Mouse (Mus musculus) neural tube, embryonic 12.5 days (tissue): ENCODE data around the gene Cfap221. TPM values are rescaled to one million over a fixed set of nuclear protein-coding genes. Genes with fewer than 3 reads are reported as not detected.

ENCODE experiments used
- ATAC-seq: fragments of 200-750 bp; cut with Nextera tagmentation; 2 replicates; pipeline ENCODE4 v1.8.0; 2017; ENCODE audit warnings: low read depth, mild to moderate bottlenecking, moderate TSS enrichment, moderate library complexity; ENCODE audit not compliant: low FRiP score
- H3K27ac ChIP-seq: fragments of 300-500 bp; sonication (generic); 2 replicates; pipeline ENCODE4 v1.5.1; 2016
- H3K27me3 ChIP-seq: fragments of 300-500 bp; sonication (generic); replicated peaks from 2 replicates; pipeline ENCODE4 v1.6.1; 2016; ENCODE audit warnings: mild to moderate bottlenecking
- H3K36me3 ChIP-seq: fragments of 300-500 bp; sonication (generic); 2 replicates; pipeline ENCODE4 v1.6.1; 2016; ENCODE audit warnings: mild to moderate bottlenecking
- H3K4me1 ChIP-seq: fragments of 300-500 bp; sonication (generic); 2 replicates; pipeline ENCODE4 v1.6.1; 2016
- H3K4me2 ChIP-seq: fragments of 300-500 bp; sonication (generic); replicated peaks from 2 replicates; pipeline ENCODE4 v1.6.1; 2016; ENCODE audit warnings: mild to moderate bottlenecking
- H3K4me3 ChIP-seq: fragments of 300-500 bp; sonication (generic); 2 replicates; pipeline ENCODE4 v1.5.1; 2016
- H3K9ac ChIP-seq: fragments of 300-500 bp; sonication (generic); 2 replicates; pipeline ENCODE4 v1.6.1; 2016; ENCODE audit warnings: mild to moderate bottlenecking
- H3K9me3 ChIP-seq: fragments of 300-500 bp; sonication (generic); 2 replicates; pipeline ENCODE4 v1.6.1; 2016; ENCODE audit warnings: mild to moderate bottlenecking
- WGBS: fragments of 180-500 bp; shearing (Covaris S2); methylation state at CpG from one replicate; pipeline ENCODE4 v1.1.7; 2016; 5-methylcytosine and 5-hydroxymethylcytosine counted together
- polyA plus RNA-seq: library from polyadenylated mRNA; unstranded; fragments of >200 nt; fragmentation: Nextera tagmentation; extraction: Ambion mirVana; gene quantifications from 2 replicates; pipeline ENCODE4 v1.2.1, GENCODE M21; 2016

Cfap221 gene
- polyA plus RNA-seq, 1 experiment from 2014 or later, result not detected

- H3K27ac ChIP-seq, result no peak overlapping the region
- 79% methylated on average over 4 of the region's 4 CpGs for WGBS
- H3K4me3 ChIP-seq, result no peak overlapping the region
- no peaks in the 10 kb centered on the region for H3K27me3 ChIP-seq
- peaks cover 3% of the 10 kb centered on the region; the same call in 1 of the 2 replicates for H3K4me1 ChIP-seq
- no peaks in the 10 kb centered on the region for H3K9me3 ChIP-seq
- ATAC-seq, result no peak
- H3K36me3 ChIP-seq, result no peaks in the 10 kb centered on the region
- H3K4me2 ChIP-seq, result no peak overlapping the region
- H3K9ac ChIP-seq, result no peak overlapping the region
Measured at GRCm38 (mm10) chr1:119891865-119892264, 105.2 kb downstream of the Cfap221 start.

GRCm38 (mm10) chr1:119891149-119891548 is 105.9 kb downstream of the Cfap221 start:
- ATAC-seq, result no peak
- no peak overlapping the region for H3K27ac ChIP-seq
- H3K27me3 ChIP-seq, result no peaks in the 10 kb centered on the region
- H3K4me2 ChIP-seq, result no peak overlapping the region
- no peak overlapping the region for H3K4me3 ChIP-seq
- no peaks in the 10 kb centered on the region for H3K36me3 ChIP-seq
- no peaks in the 10 kb centered on the region for H3K9me3 ChIP-seq
- WGBS, result 90% methylated on average over 9 of the region's 9 CpGs
- no peak overlapping the region for H3K9ac ChIP-seq
- H3K4me1 ChIP-seq, result peaks cover 3% of the 10 kb centered on the region; the same call in 1 of the 2 replicates

- no peak for ATAC-seq
- 89% methylated on average over 16 of the region's 16 CpGs for WGBS
- H3K9me3 ChIP-seq, result no peaks in the 10 kb centered on the region
- H3K4me1 ChIP-seq, result no peaks in the 10 kb centered on the region
- no peaks in the 10 kb centered on the region for H3K36me3 ChIP-seq
- H3K27me3 ChIP-seq, result no peaks in the 10 kb centered on the region
- no peak overlapping the region for H3K27ac ChIP-seq
- H3K9ac ChIP-seq, result no peak overlapping the region
- no peak overlapping the region for H3K4me3 ChIP-seq
- no peak overlapping the region for H3K4me2 ChIP-seq
Measured at GRCm38 (mm10) chr1:119889347-119889746, 107.7 kb downstream of the Cfap221 start.

- no peaks in the 10 kb centered on the region for H3K36me3 ChIP-seq
- no peaks in the 10 kb centered on the region for H3K27me3 ChIP-seq
- no peak overlapping the region for H3K9ac ChIP-seq
- no peak overlapping the region for H3K4me3 ChIP-seq
- WGBS, result 66% methylated on average over 7 of the region's 7 CpGs
- ATAC-seq, result no peak
- H3K9me3 ChIP-seq, result no peaks in the 10 kb centered on the region
- no peak overlapping the region for H3K27ac ChIP-seq
- H3K4me2 ChIP-seq, result no peak overlapping the region
- no peaks in the 10 kb centered on the region for H3K4me1 ChIP-seq
Measured at GRCm38 (mm10) chr1:119886320-119886719, 110.7 kb downstream of the Cfap221 start.

- 87% methylated on average over 3 of the region's 3 CpGs for WGBS
- Histone ChIP-seq H3K36me3 (no peaks in the 10 kb centered on the region), H3K9me3 (no peaks in the 10 kb centered on the region), H3K4me3 (no peak overlapping the region), H3K4me1 (no peaks in the 10 kb centered on the region), H3K4me2 (no peak overlapping the region), H3K27me3 (no peaks in the 10 kb centered on the region), H3K27ac (no peak overlapping the region), H3K9ac (no peak overlapping the region)
- ATAC-seq, result no peak
Measured at GRCm38 (mm10) chr1:119884272-119884671, 112.8 kb downstream of the Cfap221 start.

GRCm38 (mm10) chr1:119878909-119879308 is 118.1 kb downstream of the Cfap221 start:
- no peaks in the 10 kb centered on the region for H3K9me3 ChIP-seq
- H3K4me2 ChIP-seq, result no peak overlapping the region
- H3K36me3 ChIP-seq, result no peaks in the 10 kb centered on the region
- ATAC-seq, result no peak
- no peaks in the 10 kb centered on the region for H3K27me3 ChIP-seq
- H3K27ac ChIP-seq, result no peak overlapping the region
- WGBS, result 74% methylated on average over 7 of the region's 7 CpGs
- H3K9ac ChIP-seq, result no peak overlapping the region
- no peak overlapping the region for H3K4me3 ChIP-seq
- no peaks in the 10 kb centered on the region for H3K4me1 ChIP-seq

GRCm38 (mm10) chr1:119877469-119877868 is 119.6 kb downstream of the Cfap221 start:
- H3K9me3 ChIP-seq, result no peaks in the 10 kb centered on the region
- no peak overlapping the region for H3K27ac ChIP-seq
- no peaks in the 10 kb centered on the region for H3K27me3 ChIP-seq
- no peak overlapping the region for H3K4me3 ChIP-seq
- H3K4me2 ChIP-seq, result no peak overlapping the region
- no peaks in the 10 kb centered on the region for H3K4me1 ChIP-seq
- no peak overlapping the region for H3K9ac ChIP-seq
- H3K36me3 ChIP-seq, result no peaks in the 10 kb centered on the region
- no peak for ATAC-seq
- 88% methylated on average over 4 of the region's 4 CpGs for WGBS

Other genes with a start within 250 kb of the Cfap221 start
- gene Ptpn4, start 159.6 kb downstream of the Cfap221 start, polyA plus RNA-seq, result 13.0 and 14.4 TPM in 2 replicates
- 8.4 and 8.5 TPM in 2 replicates for gene Tmem177, start 84.0 kb downstream of the Cfap221 start, polyA plus RNA-seq
- gene Sctr, start 9.7 kb upstream of the Cfap221 start, polyA plus RNA-seq, result 0.65 and 0.79 TPM in 2 replicates
- 6.8 TPM in 2 replicates for gene Tmem37, start 76.8 kb upstream of the Cfap221 start, polyA plus RNA-seq
- 1,341 and 1,419 TPM in 2 replicates for gene Dbi, start 123.8 kb upstream of the Cfap221 start, polyA plus RNA-seq
- 15.8 and 18.6 TPM in 2 replicates for gene 3110009E18Rik, start 124.0 kb upstream of the Cfap221 start, polyA plus RNA-seq